Mouse (Mus musculus): ENCODE data around the gene Opcml. TPM values are rescaled to one million over a fixed set of nuclear protein-coding genes. Genes with fewer than 3 reads are reported as not detected.

Opcml gene
- polyA plus RNA-seq, 1 experiment from 2014 or later: 9.4 TPM

GRCm38 (mm10) chr9:28499841-28500794 lies 709.5 kb downstream of the Opcml start:
- ATAC-seq (ENCODE audit: insufficient read depth) (no peak), DNase-seq (no peak)
- no peaks in the 10 kb centered on the region for H3K4me1 ChIP-seq (ENCODE audit: insufficient read depth)
- H3K36me3 ChIP-seq (ENCODE audit: insufficient read depth): no peaks in the 10 kb centered on the region
- H3K4me2 ChIP-seq: no peak overlapping the region
- H3K27me3 ChIP-seq (ENCODE audit: insufficient read depth, low read length): no peaks in the 10 kb centered on the region
- no peak overlapping the region for H3K4me3 ChIP-seq (ENCODE audit: low read depth, low read length)
- no peak overlapping the region for H3K9ac ChIP-seq
- H3K9me3 ChIP-seq (ENCODE audit: low read depth, low read length): no peaks in the 10 kb centered on the region
- TF ChIP-seq CTCF (IDR thresholded peaks at IDR 0.05; ENCODE audit: low read depth): no peak
- WGBS: 68% methylated on average over 12 of the region's 12 CpGs
- no peak overlapping the region for H3K27ac ChIP-seq (ENCODE audit: low read depth)

- H3K9ac ChIP-seq: no peak overlapping the region
- ATAC-seq (ENCODE audit: insufficient read depth): no peak
- WGBS: 87% methylated on average over 3 of the region's 3 CpGs
- H3K36me3 ChIP-seq (ENCODE audit: insufficient read depth): no peaks in the 10 kb centered on the region
- H3K4me3 ChIP-seq (ENCODE audit: low read depth, low read length): no peak overlapping the region
- H3K4me2 ChIP-seq: no peak overlapping the region
- H3K9me3 ChIP-seq (ENCODE audit: low read depth, low read length): no peaks in the 10 kb centered on the region
- no peak for TF ChIP-seq CTCF (IDR thresholded peaks at IDR 0.05; ENCODE audit: low read depth)
- no peak for DNase-seq
- no peak overlapping the region for H3K27ac ChIP-seq (ENCODE audit: low read depth)
- H3K27me3 ChIP-seq (ENCODE audit: insufficient read depth, low read length): no peaks in the 10 kb centered on the region
- no peaks in the 10 kb centered on the region for H3K4me1 ChIP-seq (ENCODE audit: insufficient read depth)
Observed at GRCm38 (mm10) chr9:28513905-28514304, 723.3 kb downstream of the Opcml start.

- no peaks in the 10 kb centered on the region for H3K36me3 ChIP-seq (ENCODE audit: insufficient read depth)
- no peak for TF ChIP-seq CTCF (IDR thresholded peaks at IDR 0.05; ENCODE audit: low read depth)
- H3K4me1 ChIP-seq (ENCODE audit: insufficient read depth): no peaks in the 10 kb centered on the region
- no peaks in the 10 kb centered on the region for H3K27me3 ChIP-seq (ENCODE audit: insufficient read depth, low read length)
- no peak for DNase-seq
- WGBS: 77% methylated on average over 1 of the region's 1 CpGs
- H3K4me2 ChIP-seq: no peak overlapping the region
- H3K9ac ChIP-seq: no peak overlapping the region
- H3K4me3 ChIP-seq (ENCODE audit: low read depth, low read length): no peak overlapping the region
- ATAC-seq (ENCODE audit: insufficient read depth): no peak
- H3K9me3 ChIP-seq (ENCODE audit: low read depth, low read length): no peaks in the 10 kb centered on the region
- H3K27ac ChIP-seq (ENCODE audit: low read depth): no peak overlapping the region
Observed at GRCm38 (mm10) chr9:28533191-28533590, 742.6 kb downstream of the Opcml start.

- H3K36me3 ChIP-seq (ENCODE audit: insufficient read depth): no peaks in the 10 kb centered on the region
- no peak overlapping the region for H3K4me2 ChIP-seq
- DNase-seq: no peak
- H3K4me1 ChIP-seq (ENCODE audit: insufficient read depth): no peaks in the 10 kb centered on the region
- H3K9me3 ChIP-seq (ENCODE audit: low read depth, low read length): no peaks in the 10 kb centered on the region
- ATAC-seq (ENCODE audit: insufficient read depth): no peak
- H3K4me3 ChIP-seq (ENCODE audit: low read depth, low read length): no peak overlapping the region
- no peak overlapping the region for H3K9ac ChIP-seq
- no peak overlapping the region for H3K27ac ChIP-seq (ENCODE audit: low read depth)
- TF ChIP-seq CTCF (IDR thresholded peaks at IDR 0.05; ENCODE audit: low read depth): no peak
- no peaks in the 10 kb centered on the region for H3K27me3 ChIP-seq (ENCODE audit: insufficient read depth, low read length)
- WGBS: 79% methylated on average over 4 of the region's 4 CpGs
Observed at GRCm38 (mm10) chr9:28535006-28535405, 744.4 kb downstream of the Opcml start.

- Histone ChIP-seq H3K27ac (ENCODE audit: low read depth) (no peak overlapping the region), H3K9ac (no peak overlapping the region), H3K4me3 (ENCODE audit: low read depth, low read length) (no peak overlapping the region), H3K4me2 (no peak overlapping the region), H3K4me1 (ENCODE audit: insufficient read depth) (no peaks in the 10 kb centered on the region), H3K9me3 (ENCODE audit: low read depth, low read length) (no peaks in the 10 kb centered on the region), H3K36me3 (ENCODE audit: insufficient read depth) (no peaks in the 10 kb centered on the region), H3K27me3 (ENCODE audit: insufficient read depth, low read length) (no peaks in the 10 kb centered on the region)
- WGBS: 52% methylated on average over 4 of the region's 4 CpGs
- DNase-seq: no peak
- no peak for TF ChIP-seq CTCF (IDR thresholded peaks at IDR 0.05; ENCODE audit: low read depth)
- ATAC-seq (ENCODE audit: insufficient read depth): no peak
Observed at GRCm38 (mm10) chr9:28536637-28537036, 746.1 kb downstream of the Opcml start.

GRCm38 (mm10) chr9:28548189-28548588 lies 757.6 kb downstream of the Opcml start:
- Histone ChIP-seq H3K36me3 (ENCODE audit: insufficient read depth) (no peaks in the 10 kb centered on the region), H3K4me1 (ENCODE audit: insufficient read depth) (no peaks in the 10 kb centered on the region), H3K4me3 (ENCODE audit: low read depth, low read length) (no peak overlapping the region), H3K27me3 (ENCODE audit: insufficient read depth, low read length) (no peaks in the 10 kb centered on the region), H3K4me2 (no peak overlapping the region), H3K9me3 (ENCODE audit: low read depth, low read length) (no peaks in the 10 kb centered on the region), H3K27ac (ENCODE audit: low read depth) (no peak overlapping the region), H3K9ac (no peak overlapping the region)
- DNase-seq (no peak), ATAC-seq (ENCODE audit: insufficient read depth) (no peak)
- TF ChIP-seq CTCF (IDR thresholded peaks at IDR 0.05; ENCODE audit: low read depth): no peak
- WGBS: 32% methylated on average over 9 of the region's 9 CpGs

- no peaks in the 10 kb centered on the region for H3K9me3 ChIP-seq (ENCODE audit: low read depth, low read length)
- DNase-seq: no peak
- TF ChIP-seq CTCF (IDR thresholded peaks at IDR 0.05; ENCODE audit: low read depth): no peak
- no peaks in the 10 kb centered on the region for H3K4me1 ChIP-seq (ENCODE audit: insufficient read depth)
- H3K4me2 ChIP-seq: no peak overlapping the region
- no peaks in the 10 kb centered on the region for H3K36me3 ChIP-seq (ENCODE audit: insufficient read depth)
- WGBS: 58% methylated on average over 1 of the region's 1 CpGs
- ATAC-seq (ENCODE audit: insufficient read depth): no peak
- H3K27me3 ChIP-seq (ENCODE audit: insufficient read depth, low read length): no peaks in the 10 kb centered on the region
- no peak overlapping the region for H3K9ac ChIP-seq
- no peak overlapping the region for H3K27ac ChIP-seq (ENCODE audit: low read depth)
- no peak overlapping the region for H3K4me3 ChIP-seq (ENCODE audit: low read depth, low read length)
Observed at GRCm38 (mm10) chr9:28552387-28553182, 762.0 kb downstream of the Opcml start.

Data from lung, embryonic 14.5 days (tissue).